Mouse (Mus musculus) heart, postnatal 0 days (tissue): ENCODE data around the gene Hes3.

Experiments used
- CTCF ChIP-seq: IDR thresholded peaks from 2 replicates; pipeline ENCODE4 v1.5.1; 2016; ENCODE audit warnings: antibody characterized with exemption, control low read depth, low read depth
- EP300 ChIP-seq: IDR thresholded peaks from 2 replicates; pipeline ENCODE4 v1.6.1; 2016; ENCODE audit warnings: antibody characterized with exemption, low read depth

DNA sequence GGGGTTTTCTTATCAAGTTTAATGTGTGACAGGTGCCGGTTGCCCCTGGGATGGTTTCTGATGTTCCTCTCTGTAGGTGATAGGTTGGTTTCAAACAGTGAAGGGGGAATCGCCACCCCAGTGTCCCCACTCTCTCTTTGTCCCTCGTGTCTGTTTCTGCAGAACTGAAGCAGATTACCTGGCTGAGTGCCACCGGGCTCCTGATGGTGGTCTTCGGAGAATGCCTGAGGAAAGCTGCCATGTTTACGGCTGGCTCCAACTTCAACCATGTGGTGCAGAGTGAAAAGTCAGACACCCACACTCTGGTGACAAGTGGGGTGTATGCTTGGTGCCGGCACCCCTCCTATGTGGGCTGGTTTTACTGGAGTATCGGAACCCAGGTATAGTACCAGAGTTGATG is 8.9 kb upstream of the Hes3 start:
- TF ChIP-seq CTCF = no peak
- no peak for TF ChIP-seq EP300
